Mouse (Mus musculus) retina, adult 2 months (tissue): ENCODE measurements at regions not wholly inside any gene's neighbourhood (a gene's known extent, or its start where the extent isn't known, plus 50 kb on each side); places are given as distances from the start of the nearest gene placed in this dataset.

Experiments used
- DNase-seq: peaks from one replicate; pipeline ENCODE4 v3.0.0-alpha.2; 2012; ENCODE audit warnings: low read depth, low spot score

DNA sequence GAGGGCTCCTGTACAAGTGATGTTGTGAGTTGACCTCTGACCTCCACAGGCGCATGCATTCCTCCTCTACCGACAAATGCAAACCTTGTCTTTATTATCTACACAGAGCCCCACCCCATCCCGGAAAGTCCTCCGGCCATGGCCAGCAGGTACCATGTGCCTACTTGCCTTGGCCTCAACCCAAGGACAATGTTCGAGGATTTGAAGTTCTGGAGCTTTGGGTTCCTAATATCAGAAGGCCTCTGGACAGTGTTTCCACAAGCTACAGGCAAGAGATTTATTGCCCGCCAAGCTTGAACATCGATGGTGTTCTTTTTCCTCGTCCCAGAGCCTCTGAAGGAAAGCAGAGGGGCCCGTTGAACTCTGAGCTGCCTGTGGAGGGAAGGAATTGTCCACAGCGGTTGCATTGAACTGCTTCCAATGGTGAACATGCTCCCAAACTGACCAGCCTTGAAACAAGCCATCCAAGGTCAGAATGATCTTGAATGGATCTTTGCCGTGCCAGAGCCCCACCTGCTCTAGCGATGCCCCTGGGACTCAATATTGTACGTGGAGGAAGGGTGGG lies 335.9 kb upstream of the Zmiz1 start:
- DNase-seq, result no peak

DNA sequence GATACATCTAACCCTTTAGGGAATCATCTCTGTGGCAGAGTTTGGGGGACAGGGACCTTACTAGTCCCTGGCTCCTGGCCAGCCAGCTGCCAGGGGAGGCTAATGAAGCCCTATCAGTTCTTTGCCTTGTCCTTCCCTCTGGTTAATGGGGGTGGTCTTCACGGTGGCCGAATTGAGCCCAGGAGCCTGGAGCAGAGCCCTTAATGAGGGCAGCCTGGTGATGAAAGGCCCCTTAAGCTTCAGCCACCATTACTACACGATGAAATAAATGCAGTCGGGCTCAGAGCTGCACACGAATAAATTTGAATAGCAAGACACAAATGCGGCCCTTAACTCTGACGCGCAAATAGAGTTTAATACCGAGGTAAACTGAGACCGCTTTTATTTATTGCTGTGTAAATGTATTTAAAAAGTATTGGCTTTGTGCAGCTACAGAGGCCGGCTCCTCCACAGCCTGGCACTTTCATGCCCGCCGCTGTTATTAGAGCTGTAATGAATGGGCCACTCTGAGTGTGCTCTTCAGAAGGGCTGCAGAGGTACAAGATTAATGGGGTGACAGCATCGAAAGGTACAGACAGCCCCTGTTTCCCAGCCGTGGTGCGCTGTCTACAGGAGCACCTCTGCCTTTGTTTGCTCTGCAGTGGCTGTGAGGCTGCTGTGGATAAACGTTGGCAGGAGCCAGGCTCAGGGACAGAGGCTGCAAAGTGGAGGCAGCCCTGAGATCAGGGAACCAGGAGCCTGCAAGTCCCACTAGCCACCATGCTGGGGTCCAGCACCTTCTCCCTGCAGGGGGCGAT lies 335.2 kb upstream of the Zmiz1 start:
- DNase-seq, result no peak

DNA sequence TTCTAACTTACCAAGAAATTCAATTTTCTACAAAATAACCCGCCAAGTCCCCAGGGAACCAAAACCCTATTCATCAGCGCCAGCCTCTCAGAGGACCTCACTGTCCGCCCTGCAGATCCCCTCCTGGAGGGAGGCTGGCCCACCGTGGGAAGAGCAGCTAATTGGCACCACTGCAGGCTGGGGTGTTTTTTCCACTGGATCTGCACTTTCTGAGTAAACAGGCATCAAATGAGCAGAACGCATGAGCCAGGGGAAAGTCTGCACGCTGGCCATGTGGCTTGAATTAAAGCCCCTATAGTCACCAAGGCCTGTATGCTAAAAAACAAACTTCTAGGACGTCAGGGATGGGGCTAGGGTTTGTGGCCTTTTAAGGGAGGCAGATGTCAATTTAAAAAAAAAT lies 332.4 kb upstream of the Zmiz1 start:
- no peak for DNase-seq

DNA sequence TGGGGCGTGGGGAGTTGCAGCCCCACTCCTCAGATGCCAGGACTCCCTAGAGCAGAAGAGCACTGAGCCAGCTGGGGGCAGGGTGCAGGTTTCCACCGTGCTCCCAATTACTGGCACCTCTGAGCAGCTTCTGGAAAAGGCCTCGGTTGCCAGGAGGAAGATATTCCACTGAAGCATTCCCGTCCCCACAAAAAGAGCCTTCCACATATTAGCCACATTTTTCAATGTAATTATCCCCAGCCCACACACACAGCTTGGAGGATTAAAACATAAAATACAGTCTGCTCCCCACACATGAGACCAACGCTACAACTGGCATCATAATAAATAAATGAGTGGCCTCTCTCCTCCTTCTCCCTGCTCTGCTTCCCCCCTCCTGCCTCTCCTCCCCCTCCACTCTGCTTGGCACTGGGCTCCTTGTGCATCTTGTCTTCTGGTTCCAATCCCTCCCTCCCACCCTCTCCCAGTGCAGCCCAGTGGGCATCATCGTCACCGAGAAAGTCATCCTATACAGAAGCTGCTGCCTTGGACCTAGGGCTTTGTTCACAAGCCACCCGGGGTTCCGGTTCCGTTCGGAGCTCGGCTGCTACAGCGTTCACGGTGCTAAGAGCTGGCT lies 331.3 kb upstream of the Zmiz1 start:
- no peak for DNase-seq

DNA sequence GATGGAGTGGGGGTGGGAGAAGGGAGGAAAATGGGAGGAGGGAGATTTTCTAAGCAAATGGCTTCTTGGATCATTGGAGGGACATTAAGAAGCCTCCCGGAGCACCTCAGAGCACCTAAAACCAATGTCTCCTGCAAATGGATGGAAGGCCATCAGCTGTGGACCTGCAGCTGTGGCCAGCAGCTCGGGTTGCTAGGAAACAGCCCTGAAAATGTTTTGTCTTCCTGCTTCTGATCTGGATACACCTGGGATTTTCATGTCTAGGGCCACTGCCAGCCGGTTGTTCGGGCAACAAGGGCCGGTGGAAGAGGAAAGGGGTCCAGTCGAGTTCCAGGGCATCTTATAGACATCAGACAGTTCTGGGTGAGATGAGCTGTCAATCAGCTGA lies 330.8 kb upstream of the Zmiz1 start:
- DNase-seq, result no peak

DNA sequence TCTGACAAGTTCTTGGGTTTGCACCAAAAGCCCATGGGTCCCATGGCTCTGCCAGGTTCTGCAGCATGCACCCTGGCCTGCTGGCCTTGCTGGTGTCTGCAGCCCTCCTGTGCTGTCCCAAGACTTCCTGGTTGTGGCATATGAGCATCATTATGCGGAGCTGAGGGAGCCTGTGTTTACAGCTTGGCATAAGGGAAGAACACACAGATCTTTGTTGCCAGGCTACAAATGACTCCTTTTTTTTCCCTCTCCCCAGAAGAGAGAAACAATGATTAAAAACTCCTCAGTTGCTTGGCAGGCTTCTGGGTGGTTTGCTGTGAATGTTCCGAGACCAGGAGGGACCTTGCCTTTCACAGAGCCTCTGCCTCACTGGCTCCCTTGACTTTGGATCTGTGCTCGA lies 323.6 kb upstream of the Zmiz1 start:
- no peak for DNase-seq

DNA sequence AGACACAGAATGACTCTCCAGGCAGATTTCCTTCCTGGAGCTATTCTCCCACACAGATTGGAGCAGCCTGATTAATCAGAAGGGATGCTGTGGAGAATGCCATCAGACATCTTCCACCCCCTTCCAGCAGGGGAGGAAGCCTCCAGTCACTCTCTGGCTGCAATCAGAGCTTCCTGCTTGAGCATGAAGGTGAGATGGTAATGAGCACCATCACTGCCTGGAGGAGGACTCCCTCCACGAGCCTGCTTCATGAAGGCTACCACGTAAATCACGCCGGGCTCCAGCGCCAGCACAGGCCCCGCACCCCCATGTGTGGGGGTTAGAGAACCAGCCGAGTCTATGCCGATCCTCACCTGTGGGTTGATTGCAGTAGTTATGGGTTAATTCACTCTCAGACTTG lies 321.7 kb upstream of the Zmiz1 start:
- DNase-seq, result no peak

DNA sequence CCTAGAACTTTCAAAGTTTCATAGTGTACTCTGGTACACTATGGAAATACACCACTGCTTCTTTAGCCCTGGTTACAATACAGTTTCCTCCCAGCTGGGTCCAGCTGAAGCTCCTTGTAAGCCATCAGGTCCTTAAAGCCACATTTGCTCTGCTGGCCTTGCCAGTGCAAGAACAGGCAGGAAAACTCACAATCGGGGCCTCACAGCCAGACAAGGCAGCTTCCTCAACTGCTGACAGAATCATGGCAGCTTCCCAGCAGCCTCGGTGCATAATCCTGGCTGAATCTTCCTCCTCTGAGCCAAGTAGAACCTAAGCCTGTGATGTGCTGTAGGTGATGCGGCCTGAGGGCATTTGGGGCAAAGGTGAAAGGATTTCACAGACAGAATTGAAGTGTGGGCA lies 320.5 kb upstream of the Zmiz1 start:
- DNase-seq, result no peak

DNA sequence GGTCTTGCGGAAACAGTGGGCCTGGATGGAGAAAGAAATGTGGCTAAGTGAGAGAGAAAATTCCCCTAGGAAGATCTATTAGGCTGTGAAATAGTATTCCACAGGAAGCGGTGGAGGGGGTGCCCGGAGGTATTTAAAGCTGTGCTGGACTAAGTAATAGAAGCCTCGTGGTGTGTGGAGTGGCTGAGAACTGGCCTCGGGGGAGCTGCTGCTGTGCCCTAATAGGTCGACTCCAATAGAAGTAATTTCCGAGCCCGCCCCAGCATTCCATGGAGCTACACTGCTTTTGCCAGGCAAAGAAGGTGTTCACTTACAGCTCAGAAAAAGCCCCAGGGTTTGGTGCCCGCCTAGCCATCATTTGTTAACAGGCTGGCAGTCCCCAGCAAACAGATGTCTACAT lies 317.1 kb upstream of the Zmiz1 start:
- no peak for DNase-seq

DNA sequence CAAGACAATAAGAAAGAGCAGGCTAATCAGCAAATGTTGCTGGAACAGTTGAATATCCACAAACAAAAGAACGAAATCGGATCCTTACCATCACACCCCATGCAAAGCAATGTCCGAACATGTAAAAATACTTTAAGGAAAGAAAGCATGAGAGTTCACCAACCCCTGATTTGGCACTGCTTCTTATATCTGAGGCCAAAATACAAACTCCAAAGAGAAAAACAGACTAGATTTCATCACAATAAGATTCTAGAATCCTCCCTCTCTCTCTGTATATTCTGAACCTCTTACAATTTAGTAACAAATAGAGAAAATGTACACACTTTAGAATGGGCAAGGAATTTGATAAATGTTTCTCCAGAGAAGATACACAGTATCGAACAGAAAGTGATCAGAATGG lies 315.9 kb upstream of the Zmiz1 start:
- DNase-seq, result no peak

DNA sequence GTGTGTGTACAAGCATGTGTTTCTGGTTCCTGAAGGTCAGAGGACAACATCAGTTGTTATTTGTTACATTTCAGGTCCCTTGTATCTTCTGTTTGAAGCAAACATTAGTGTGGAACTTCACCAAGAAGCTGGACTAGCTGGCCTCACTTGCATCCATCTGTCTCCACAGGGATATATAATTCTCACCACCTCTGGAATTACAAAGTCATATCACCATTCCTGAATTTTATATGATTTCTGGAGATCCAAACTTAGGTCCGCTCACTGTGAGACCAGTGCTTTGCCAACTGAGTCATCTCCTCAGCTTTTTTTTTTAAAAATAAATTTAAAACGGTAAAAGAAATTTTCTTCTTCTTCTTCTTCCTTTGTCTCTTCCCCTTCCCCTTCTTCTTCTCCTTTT lies 311.3 kb upstream of the Zmiz1 start:
- DNase-seq, result no peak

DNA sequence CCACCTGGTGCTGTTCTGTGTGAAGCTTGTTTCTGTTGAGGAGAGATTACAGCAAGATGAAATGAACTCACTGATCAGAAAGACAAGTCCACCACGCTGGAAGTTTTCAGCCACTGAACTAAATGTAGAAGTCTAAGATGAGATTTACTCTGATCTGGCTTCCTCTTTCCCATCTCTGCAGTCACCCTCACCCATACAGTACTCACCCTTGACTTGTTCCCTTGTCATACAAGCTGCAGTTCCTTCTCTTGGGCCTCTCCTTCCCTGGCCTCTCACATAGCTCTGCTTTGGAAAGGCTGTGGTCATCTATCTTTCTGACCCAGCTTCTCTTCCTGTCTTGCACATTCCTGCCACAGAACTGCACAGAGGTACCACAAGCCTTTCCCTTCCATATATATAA lies 308.0 kb upstream of the Zmiz1 start:
- DNase-seq, result no peak

DNA sequence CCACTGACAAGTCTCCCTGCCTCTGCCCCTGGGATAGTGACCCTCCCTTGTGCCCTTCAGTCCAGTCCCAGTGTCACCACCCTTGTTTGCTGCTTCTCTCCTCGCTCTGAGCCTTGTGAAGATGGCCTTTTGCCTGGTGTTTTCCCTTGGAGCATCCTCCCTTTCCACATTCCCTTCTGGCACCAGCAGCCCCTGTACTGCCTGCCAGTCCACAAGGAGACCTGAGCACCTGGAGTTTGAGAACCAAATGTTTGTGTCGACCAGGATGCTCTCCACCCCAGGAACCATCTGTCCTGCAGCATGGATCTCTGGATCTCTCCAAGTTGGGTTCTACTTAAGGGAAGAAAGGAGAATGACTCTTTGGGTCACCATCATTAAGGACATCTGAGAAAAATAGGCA lies 307.5 kb upstream of the Zmiz1 start:
- DNase-seq, result no peak

DNA sequence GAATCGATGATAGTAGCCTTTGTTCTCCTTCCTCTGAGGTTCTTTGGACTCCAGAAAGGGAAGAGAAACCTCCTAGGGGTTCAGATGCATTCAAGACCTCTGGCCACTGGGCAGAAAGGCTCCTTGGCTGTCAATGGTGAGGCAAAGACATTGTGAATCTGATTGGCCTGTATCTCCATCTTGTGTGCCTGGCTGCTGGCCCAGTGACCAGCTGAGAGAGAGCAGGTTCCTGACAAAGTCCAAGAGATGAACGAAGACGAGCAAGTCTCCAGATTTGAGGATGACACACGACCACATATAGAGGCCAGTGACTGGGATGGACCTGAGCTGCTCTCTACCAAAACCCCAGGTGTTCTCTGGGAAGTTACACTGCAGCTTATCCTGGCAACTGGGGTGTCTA lies 305.4 kb upstream of the Zmiz1 start:
- DNase-seq, result no peak

DNA sequence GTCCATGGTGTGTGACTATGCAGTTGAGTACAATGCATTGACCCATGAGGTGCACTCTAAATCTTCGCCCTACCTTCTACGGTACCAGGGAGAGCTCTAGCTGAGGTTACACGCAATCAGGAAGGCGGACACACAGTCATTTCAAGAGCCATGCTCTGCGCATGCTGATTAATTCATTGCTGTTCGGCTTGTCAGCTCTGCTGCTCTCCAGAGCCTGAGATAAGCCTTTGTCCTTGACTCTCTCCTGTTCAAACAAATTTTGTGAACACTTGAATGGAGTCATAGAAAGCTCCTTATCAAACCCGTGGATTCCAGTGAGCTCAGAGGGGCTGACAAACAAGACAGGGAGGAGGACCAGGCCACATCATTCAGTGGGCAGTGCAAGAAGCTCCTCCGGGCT lies 304.8 kb upstream of the Zmiz1 start:
- DNase-seq, result no peak

DNA sequence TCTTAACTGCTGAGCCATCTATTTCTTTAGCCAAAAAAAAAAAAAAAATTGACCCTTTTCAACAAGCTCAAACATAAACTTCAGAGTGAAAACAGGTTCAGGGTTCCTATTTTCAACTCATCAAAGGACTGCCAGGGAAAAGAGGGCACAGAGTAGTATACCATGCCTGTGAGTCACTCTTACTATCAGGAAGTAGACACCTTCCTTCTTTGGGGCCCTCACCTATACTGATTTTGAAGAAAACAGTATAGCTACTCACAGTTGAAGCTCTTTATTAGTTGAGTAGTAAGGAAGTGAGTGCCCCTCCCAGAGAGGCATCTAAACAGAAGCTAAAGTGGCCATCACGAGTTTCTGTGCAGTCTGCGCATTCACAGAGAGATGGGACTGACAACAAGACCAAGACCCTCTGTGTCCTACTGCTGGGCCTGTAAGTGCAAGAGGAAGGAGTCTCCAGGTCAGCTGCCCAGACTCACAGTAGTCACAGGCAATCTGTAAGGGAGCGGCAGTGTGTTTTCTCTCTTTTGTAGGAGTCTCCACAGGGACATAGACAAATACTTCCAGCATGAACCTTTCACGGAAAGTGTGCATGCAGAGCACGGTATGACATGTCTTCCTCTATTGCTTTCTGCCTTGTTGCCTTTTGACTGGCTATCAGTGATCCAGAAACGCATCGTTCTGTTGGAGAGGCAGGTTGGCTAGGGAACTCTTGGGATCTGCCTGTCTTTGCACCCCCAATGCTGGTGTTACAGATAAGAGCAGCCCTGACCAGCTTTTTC lies 303.8 kb upstream of the Zmiz1 start:
- no peak for DNase-seq

DNA sequence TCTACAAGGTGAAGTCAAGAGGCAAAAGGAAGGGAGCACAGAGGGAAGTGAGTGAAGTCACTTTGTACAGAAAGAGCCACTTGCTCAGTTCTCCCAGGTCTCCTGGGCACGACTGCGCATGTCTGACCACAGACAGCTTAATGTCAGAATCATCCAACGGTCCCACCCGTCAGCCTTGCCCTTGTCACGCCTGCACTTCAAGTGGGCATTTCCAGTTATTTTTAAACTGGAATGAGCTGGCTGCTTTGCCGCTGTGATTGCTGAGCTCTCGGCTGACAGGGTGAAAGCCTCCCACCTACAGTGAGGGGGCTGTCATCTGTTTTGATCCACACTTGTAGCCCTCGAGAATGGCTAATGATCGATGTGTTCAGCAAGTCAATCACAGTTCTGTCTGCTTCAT lies 302.8 kb upstream of the Zmiz1 start:
- DNase-seq, result no peak

DNA sequence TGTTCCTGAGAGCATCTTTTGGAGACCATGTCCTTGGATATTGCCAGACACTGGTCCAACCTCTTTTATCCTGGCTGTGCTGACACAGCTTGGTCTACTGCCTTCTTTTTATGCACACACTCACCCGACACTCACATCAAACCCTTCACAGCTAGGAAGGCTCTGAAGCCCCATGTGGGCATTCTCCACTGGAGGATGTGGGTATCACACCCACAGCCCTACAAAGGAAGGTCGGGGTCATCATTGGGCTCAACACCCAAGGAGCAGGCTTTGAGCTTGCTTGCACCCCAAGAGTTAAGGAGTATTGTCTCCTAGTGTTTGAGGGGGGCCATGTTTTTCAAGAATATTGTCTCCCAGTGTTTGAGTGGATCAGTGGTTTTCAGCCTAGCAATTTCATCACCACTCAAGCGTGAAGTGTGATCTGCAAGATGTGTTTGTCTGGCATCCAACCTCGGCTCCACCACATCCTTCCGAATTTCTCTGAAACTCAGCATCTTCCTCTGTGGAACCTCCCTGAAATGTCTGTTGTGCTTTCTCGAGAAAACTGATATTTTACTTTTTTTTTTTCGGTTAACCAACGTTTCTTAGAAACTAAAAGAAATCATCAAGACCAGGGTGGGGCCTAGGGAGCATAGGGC lies 297.2 kb upstream of the Zmiz1 start:
- DNase-seq, result no peak

DNA sequence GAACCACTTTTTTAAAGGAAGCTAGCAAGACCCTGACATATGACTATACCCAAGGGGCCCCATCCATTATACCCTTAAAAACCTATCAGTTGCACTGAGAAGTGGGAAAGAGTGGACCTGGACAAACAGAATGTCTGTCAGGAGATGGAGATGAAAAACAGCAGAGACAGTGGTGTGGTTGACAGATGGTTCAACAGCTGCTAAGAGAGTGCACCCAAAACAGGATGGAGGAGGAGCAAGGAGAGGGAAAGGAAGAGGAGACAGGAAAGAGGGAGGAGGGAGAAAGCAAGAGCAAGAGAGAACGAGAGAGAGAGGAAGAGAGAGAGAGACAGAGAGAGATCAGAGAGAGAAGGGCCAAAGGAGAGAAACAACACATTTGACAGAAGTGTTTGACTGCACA lies 292.8 kb upstream of the Zmiz1 start:
- no peak for DNase-seq

DNA sequence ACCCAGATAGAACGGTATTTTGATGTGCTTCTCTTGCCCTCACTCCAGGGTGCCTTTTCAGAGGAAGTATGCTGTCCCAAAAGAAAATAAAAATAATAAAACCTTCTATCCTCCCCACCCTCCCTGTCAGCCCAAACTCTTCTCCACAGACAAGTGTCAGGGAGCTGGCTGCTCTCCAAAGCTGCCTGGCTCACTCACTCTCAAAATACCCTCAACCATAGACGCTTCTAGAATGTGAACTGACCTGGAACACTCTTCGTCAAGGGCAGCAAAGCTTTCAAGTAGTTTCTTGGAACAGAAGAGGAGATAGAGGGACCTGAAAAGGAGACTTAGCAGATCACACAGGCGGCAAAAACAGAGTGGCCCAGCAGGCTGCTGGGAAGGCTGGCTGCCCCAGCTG lies 291.4 kb upstream of the Zmiz1 start:
- no peak for DNase-seq

DNA sequence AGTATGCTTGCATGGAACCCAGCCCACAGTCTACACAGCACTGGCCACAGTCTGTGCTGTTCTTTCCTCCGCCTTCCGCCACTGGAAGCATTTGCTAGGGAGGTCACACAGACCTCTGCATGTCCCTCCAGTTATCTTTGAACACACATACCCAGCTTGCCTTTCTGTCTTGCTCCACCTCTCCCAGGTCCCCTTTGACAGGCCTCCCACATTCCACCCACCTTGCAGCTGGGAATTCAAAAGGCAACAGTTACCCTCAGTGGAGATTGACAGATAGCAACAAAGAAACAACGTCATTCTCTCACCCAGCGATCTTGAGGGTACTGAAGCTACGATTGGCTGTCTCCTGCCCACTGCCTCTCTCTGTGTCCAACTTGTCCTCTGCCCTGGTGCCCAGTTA lies 290.7 kb upstream of the Zmiz1 start:
- DNase-seq, result no peak

DNA sequence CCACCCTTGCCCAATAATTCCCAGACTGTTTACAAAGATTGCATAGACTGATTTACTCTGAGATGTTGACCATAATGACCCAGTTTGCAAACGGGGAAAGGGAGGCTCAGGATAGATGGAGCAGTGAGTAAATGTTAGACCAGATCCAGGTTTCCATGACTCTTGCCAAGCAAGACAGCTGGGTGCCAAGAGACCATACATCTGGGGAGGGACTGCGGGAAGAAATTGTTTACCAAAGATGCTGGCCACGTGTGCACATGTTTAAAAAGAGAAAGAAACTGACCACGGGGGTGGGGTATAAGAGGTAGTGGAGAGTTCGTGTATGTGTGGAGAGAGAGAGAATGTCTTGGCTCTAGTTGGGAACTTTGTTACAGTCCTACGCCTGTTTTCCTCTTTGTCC lies 285.7 kb upstream of the Zmiz1 start:
- DNase-seq, result no peak
